Mouse (Mus musculus) left cerebral cortex, postnatal 14 days (tissue): ENCODE measurements around the gene Akna. TPM values are rescaled to one million over a fixed set of nuclear protein-coding genes. Genes with fewer than 3 reads are reported as not detected.

Source experiments
- DNase-seq, 2 experiments: peaks; one replicate each; pipeline ENCODE4 v3.0.0; 2021 to 2022; ENCODE audit warnings: low spot score in 2 of 2, mixed read lengths in 1 of 2
- intact Hi-C: fragments of 180-260 bp; cut with DNase I; formaldehyde crosslinking; loops from one replicate; pipeline ENCODE4 v1.15.1; 2025
- long read RNA-seq, 2 experiments: library from polyadenylated mRNA; stranded (forward); transcript quantifications; one replicate each; pipeline ENCODE4 v2.0.0; 2021
- total RNA-seq, 2 experiments: library from RNA; stranded (reverse); gene quantifications; 2 replicates each; pipeline ENCODE4 v1.2.3; 2021

The Akna gene
- total RNA-seq, result 1 to 10 TPM; 3.9 to 4.0 TPM
- long read RNA-seq, experiment 1, partial matches to known transcripts, result 1 of 1 reads
- long read RNA-seq, experiment 1, other reads (novel, unspliced or antisense), result 0 of 1 reads
- long read RNA-seq, experiment 2, partial matches to known transcripts, result 1 of 2 reads
- long read RNA-seq, experiment 2, other reads (novel, unspliced or antisense), result 1 of 2 reads

- peak; percentile 75 to 82 for DNase-seq
- intact Hi-C loops, result loop anchor here (10.0 kb wide), 1 partner anchor 218 kb away; no protein-coding TSS in a partner anchor
These were observed at the start of gene Akna for GRCm38 (mm10) chr4:63403040-63403959. Gene Akna (minus strand): TSS chr4:63403354.

- DNase-seq, result peak in 1 of 2 experiments; percentile 32
- intact Hi-C loops, result no loop called here
These were observed 49.4 kb upstream of the Akna start for GRCm38 (mm10) chr4:63452555-63452954.

GRCm38 (mm10) chr4:63450551-63450950 lies 47.4 kb upstream of the Akna start:
- DNase-seq, result no peak
- intact Hi-C loops, result no loop called here

GRCm38 (mm10) chr4:63444362-63445066 lies 41.4 kb upstream of the Akna start:
- intact Hi-C loops, result no loop called here
- DNase-seq, result no peak

- no peak for DNase-seq
- intact Hi-C loops, result no loop called here
These were observed 39.9 kb upstream of the Akna start for GRCm38 (mm10) chr4:63443101-63443500.

GRCm38 (mm10) chr4:63441616-63442015 lies 38.5 kb upstream of the Akna start:
- no peak for DNase-seq
- intact Hi-C loops, result no loop called here

- intact Hi-C loops, result no loop called here
- DNase-seq, result no peak
These were observed 37.1 kb upstream of the Akna start for GRCm38 (mm10) chr4:63440262-63440661.

- no peak for DNase-seq
- intact Hi-C loops, result no loop called here
These were observed 34.8 kb upstream of the Akna start for GRCm38 (mm10) chr4:63437968-63438367.

- no peak for DNase-seq
- intact Hi-C loops, result no loop called here
These were observed 34.1 kb upstream of the Akna start for GRCm38 (mm10) chr4:63437119-63437815.

GRCm38 (mm10) chr4:63435402-63435801 lies 32.2 kb upstream of the Akna start:
- DNase-seq, result no peak
- intact Hi-C loops, result no loop called here

GRCm38 (mm10) chr4:63431098-63431497 lies 27.9 kb upstream of the Akna start:
- DNase-seq, result no peak
- intact Hi-C loops, result no loop called here

- no peak for DNase-seq
- intact Hi-C loops, result no loop called here
These were observed 27.2 kb upstream of the Akna start for GRCm38 (mm10) chr4:63430357-63430756.

- no peak for DNase-seq
- intact Hi-C loops, result no loop called here
These were observed 23.2 kb upstream of the Akna start for GRCm38 (mm10) chr4:63426308-63426707.

GRCm38 (mm10) chr4:63423811-63424210 lies 20.7 kb upstream of the Akna start:
- no peak for DNase-seq
- intact Hi-C loops, result loop anchor here (5.0 kb wide), 1 partner anchor 73 kb away; the partner anchor contains the start of gene Whrn

GRCm38 (mm10) chr4:63423231-63423630 lies 20.1 kb upstream of the Akna start:
- intact Hi-C loops, result loop anchor here (5.0 kb wide), 1 partner anchor 74 kb away; the partner anchor contains the start of gene Whrn
- DNase-seq, result no peak

- peak in 1 of 2 experiments; percentile 43 for DNase-seq
These were observed 17.2 kb upstream of the Akna start for GRCm38 (mm10) chr4:63420143-63420920.

GRCm38 (mm10) chr4:63418270-63418669 lies 15.1 kb upstream of the Akna start:
- no peak for DNase-seq
- intact Hi-C loops, result loop anchor here (2.0 to 5.0 kb wide), 3 partner anchors 424 to 1074 kb away; no protein-coding TSS in a partner anchor

More at GRCm38 (mm10) chr4:63420143-63420920, 17.2 kb upstream of the Akna start:
- intact Hi-C loops, result loop anchor here (5.0 kb wide), 1 partner anchor 77 kb away; the partner anchor contains the start of gene Whrn

- intact Hi-C loops, result loop anchor here (5.0 kb wide), 2 partner anchors 425 to 1075 kb away; no protein-coding TSS in a partner anchor
- DNase-seq, result peak; percentile 90 to 92
These were observed 14.3 kb upstream of the Akna start for GRCm38 (mm10) chr4:63417318-63417957.
